Mouse (Mus musculus) G1E (cell line): ENCODE measurements around the gene Zmym6.

Experiments
- CTCF ChIP-seq: IDR thresholded peaks from 2 replicates; pipeline ENCODE4 v1.5.1; 2012; ENCODE audit warnings: low read depth, low read length, inconsistent platforms, mixed read lengths
- GATA1 ChIP-seq: IDR thresholded peaks from 2 replicates; pipeline ENCODE4 v1.6.1; 2012; ENCODE audit warnings: borderline replicate concordance, low read length, inconsistent platforms, mixed read lengths
- GATA2 ChIP-seq: IDR thresholded peaks from 2 replicates; pipeline ENCODE4 v1.6.1; 2012; ENCODE audit warnings: low read depth, low read length, inconsistent platforms, borderline replicate concordance
- POLR2AphosphoS5 ChIP-seq: IDR thresholded peaks from 2 replicates; pipeline ENCODE4 v1.6.1; 2012; ENCODE audit warnings: low read depth, low read length, inconsistent platforms; ENCODE audit not compliant: insufficient replicate concordance
- TAL1 ChIP-seq: conservative IDR thresholded peaks from 2 replicates; pipeline ENCODE4 v1.6.1; 2012; ENCODE audit warnings: low read depth, low read length, inconsistent platforms, mixed read lengths

DNA sequence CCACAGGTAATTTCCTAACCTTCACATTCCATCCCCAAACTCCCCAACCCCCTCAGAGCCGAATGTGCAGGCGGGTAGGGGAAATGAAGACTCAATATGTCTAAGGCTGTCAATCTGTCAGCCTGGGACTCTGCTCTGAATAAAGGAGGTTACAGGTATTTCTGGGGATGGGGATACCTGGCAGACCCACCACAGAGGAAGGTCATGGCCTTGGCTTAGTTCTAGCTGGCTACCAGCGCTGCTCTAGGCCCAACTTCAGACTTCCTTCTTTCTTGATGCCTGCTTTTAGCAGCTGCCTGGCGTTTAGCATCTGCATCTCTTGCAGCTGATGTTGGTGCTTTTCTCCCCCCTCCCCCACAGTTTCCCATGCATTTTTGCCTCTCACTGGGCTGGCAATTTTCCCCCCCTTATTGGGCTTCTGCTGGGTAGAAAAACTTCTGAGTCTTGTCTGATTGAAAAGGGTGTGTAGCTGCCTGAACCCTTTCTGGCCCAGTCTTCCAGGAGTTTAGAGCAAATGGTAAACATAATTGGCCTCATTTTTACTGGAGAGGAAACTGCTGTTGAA is 94.2 kb downstream of the Zmym6 start:
- TF ChIP-seq CTCF: no peak
- TF ChIP-seq GATA1: no peak
- no peak for TF ChIP-seq TAL1
- no peak for TF ChIP-seq POLR2AphosphoS5
- no peak for TF ChIP-seq GATA2
